Mouse (Mus musculus) urinary bladder, adult 2 months (tissue): ENCODE results near the gene Gm8082. TPM values are rescaled to one million over a fixed set of nuclear protein-coding genes. Genes with fewer than 3 reads are reported as not detected.
"Not testable (repeated sequence)": the region's sequence is repeated elsewhere in the genome, so short reads cannot be mapped to it uniquely, and the experiment has no call there.

Source experiments
- DNase-seq: peaks from one replicate; pipeline ENCODE4 v3.0.0; 2022; ENCODE audit warnings: low spot score
- polyA plus RNA-seq: library from polyadenylated mRNA; depleted of rRNA; stranded (reverse); fragments of >200 nt; gene quantifications from 2 replicates; pipeline ENCODE4 v1.2.3, GENCODE M21; 2012; rRNA removed

The Gm8082 gene
- not detected in 2 replicates for polyA plus RNA-seq

- DNase-seq: not testable (repeated sequence)
Measured at GRCm38 (mm10) chr14:42993524-42993923, at the start of gene Gm8082. Gm8082 (minus strand) TSS chr14:42993624.

GRCm38 (mm10) chr14:43015528-43015927 lies 22.1 kb upstream of the Gm8082 start, which contains the start of gene Gm10376:
Gm10376 (minus strand) TSS chr14:43015628.
- DNase-seq: not testable (repeated sequence)

Other genes with a start within 250 kb of the Gm8082 start
- gene Gm3015, start 224.8 kb downstream of the Gm8082 start, polyA plus RNA-seq: not detected in 2 replicates
- gene Gm10377, start 195.6 kb downstream of the Gm8082 start, polyA plus RNA-seq: not detected in 2 replicates
- not detected in 2 replicates for gene Gm21977, start 140.1 kb downstream of the Gm8082 start, polyA plus RNA-seq
- gene Gm10376, start 22.0 kb upstream of the Gm8082 start, polyA plus RNA-seq: not detected in 2 replicates
- gene Gm8094, start 83.0 kb upstream of the Gm8082 start, polyA plus RNA-seq: not detected in 2 replicates
- gene Gm8104, start 107.0 kb upstream of the Gm8082 start, polyA plus RNA-seq: not detected in 2 replicates
- not detected in 2 replicates for gene Gm7233, start 186.2 kb upstream of the Gm8082 start, polyA plus RNA-seq
- not detected in 2 replicates for gene Gm8122, start 241.7 kb upstream of the Gm8082 start, polyA plus RNA-seq